Mouse (Mus musculus) erythroid progenitor cell, adult 5-6 weeks (primary cell): ENCODE results near the gene Chmp6. TPM values are rescaled to one million over a fixed set of nuclear protein-coding genes. Genes with fewer than 3 reads are reported as not detected.

Source experiments
- ATAC-seq: replicated peaks from 2 replicates; pipeline ENCODE4 v1.8.0; 2016; ENCODE audit warnings: moderate number of reproducible peaks, mild to moderate bottlenecking, moderate TSS enrichment, inconsistent platforms; ENCODE audit not compliant: poor library complexity, low FRiP score, severe bottlenecking
- total RNA-seq, 2 experiments: library from RNA; stranded (forward) in 1 of 2; stranded (reverse) in 1 of 2; fragments of 150-400 nt in 1 of 2; fragments of 186-747, 209-891 nt in 1 of 2; gene quantifications; 2 replicates each; pipeline versions ENCODE4 v1.2.3 to v1.2.4; 2015 to 2017; ENCODE audit warnings: low replicate concordance in 2 of 2

Chmp6 gene
- total RNA-seq, 2 experiments from 2014 or later, result 1.3 to 10.3 TPM

DNA sequence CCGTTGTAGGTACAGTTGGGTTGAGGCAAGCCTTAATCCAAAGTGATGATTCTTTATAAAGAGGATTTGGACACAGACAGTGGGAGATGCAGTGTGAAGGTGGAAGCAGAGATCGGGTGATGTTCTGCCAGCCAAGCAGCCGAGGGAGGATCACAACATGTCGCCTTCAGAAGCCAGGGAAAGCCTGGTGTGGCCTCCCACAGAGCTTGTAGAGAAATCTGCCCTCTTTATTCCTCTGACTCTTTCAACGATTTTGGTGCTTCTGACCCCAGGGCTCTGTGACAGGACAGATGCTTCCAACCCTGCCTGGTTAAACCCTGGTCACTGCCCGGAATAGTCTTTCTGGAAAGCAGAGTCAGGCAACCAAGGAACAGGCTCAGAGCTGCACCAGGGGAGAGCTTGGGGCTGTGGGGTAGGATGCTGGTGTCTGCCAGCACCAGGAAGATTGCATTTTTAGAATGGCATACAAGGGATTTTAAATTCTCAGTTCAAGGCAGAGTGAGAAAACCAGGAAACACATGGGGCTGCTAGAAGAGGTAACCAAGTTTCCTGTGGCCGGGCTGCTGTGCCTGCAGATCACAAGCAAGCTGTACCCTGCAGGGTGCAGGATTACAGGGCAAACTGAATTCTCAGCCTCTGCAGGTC is 6.1 kb upstream of the Chmp6 start:
- ATAC-seq, result no peak

DNA sequence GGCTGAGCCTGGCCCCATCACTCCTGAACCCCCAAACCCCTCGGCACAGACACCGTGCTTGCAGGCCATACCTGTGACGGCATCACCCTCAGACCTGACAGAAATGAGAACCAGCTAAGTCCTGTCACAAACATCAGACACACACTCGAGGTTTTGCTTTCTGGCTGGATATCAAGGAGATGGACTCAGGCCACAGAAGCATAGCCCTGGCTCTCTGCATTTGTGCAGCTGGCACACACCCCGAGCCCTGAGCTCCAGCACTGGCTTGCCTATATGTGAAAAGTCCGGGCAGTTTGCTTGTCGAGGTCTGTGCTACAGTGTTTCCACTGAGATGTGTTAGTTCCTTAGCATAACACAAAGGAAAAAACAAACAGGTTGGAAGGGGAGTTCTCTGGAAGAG is 5.5 kb upstream of the Chmp6 start:
- ATAC-seq, result no peak

DNA sequence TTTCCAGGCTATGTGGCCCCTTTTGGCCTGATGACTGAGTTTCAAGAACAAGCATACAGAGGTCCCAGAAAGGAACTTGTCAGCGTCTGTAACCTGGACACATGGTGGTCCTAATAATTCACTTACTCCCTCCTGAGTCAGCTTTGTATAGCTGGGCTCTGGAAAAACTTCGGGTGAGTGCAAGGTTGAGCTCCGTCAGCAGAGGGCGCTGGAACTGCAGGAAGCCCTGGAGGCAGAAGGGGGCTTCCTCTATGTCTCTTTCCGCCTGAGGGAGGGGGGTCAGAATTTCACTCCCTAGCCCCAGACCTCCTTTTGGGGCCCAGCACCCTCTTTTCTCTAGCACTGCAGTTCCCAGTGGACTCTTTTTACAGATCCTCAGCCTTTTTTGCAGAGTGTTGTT is 3.8 kb upstream of the Chmp6 start:
- ATAC-seq, result no peak

DNA sequence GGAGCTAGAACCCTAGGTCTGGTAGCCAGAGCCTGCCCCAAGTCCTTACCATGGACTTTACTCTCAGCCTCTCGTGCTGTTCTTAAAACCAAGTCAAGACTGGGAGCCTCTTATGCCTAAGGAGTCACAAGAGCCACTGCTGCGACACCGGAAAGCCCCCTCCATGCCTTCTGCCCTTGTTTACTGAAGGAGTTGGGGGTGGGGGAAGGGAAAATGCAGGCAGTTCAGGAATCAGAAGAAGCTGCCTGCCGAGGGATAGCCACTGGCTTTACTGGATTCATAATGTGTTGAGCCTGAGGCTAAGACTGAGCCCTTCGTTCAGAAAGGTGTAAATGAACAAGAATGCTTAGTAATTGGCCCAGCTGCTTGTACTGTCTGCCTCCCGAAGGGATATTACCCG is 396 bp upstream of the Chmp6 start:
- no peak for ATAC-seq

DNA sequence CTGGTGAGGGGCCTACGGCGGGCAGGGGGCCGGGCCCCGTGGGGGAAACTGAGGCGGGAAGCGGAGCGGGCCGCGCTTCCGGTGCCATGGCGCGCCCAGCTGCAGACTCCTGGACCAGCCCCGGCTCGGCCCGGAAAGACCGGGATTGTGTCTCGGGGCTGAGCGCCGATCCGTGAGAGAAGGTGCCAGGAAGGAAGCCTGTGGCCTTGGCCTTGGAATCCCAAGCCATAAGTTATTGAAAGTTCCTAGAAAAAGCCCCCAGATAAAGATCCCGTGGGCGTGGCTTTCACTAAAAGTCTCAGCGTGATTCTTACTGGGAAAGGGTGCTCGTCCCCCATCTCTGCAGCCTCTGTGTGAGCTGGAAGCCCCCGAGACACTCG is 684 bp downstream of the Chmp6 start:
- 0 out of 2 replicates have a peak, but pooled peaks have one; percentile 16 for ATAC-seq

DNA sequence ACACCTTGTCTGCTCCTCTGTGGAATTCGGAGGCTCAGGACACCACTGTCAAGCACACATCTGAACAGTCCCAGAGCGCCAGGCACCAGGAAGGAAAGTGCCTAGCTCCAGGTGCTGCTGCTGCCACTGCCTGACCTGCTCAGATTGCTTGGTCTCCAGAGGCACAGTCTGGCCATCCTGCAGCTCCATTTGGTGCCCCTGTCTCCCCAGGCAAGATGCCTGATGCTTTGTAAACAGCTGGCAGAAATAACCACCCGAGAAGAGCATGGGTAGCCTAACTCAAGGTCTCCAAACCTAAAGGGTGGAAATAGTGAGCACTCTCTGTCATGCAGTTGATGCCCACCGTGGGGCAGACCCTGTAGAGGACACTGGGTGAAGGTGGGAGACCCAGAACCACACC is 1.1 kb downstream of the Chmp6 start:
- no peak for ATAC-seq

DNA sequence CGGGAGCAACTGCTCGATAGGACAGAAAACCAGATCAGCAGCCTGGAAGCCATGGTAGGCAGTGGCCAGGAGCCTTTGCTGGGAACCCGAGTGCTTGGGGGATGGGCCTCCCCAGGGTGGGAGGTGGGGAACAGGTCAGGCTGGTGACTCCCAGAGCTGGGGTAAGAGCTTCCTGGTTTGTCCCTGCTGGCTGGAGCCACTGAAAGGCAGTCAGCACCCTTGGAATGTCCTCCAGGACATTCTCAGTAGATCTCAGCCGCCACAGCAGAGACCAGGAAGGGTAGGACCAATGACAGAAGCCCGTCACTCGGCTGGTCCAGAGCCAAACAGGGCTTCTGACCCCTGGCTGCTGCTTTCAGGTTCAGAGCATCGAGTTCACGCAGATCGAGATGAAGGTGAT is 2.4 kb downstream of the Chmp6 start:
- no peak for ATAC-seq

DNA sequence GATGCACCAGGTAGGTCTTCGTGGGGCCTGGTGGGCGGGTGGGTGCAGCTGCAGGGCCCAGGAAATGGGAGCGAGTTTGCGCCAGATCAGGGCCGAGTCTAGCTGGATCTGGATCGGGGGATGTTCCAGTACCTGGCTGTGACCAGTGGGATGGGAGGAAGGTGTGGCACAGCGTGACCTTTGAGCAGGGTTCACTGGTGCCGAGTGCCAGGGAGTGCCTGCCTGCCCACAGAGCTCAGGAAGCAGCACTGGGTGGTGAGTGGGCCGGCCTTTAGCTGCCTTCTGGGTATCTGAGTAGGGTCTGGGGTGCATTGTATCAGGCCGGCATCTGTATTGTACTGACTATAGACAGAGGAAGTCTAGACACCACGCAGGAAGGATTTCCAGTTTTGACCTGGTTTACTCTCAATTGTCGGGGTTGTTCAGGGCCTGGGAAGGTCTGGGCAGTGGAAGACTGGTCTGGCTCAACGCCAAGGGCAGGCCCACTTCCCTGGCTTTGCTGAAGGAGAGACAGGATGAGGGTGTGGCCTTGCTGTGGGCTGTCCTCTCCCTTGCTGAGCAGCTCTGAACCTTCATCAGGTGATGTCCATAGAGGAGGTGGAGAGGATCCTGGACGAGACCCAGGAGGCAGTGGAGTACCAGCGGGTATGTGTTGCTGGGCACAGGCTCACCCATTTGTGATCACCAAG is 3.0 kb downstream of the Chmp6 start:
- no peak for ATAC-seq

DNA sequence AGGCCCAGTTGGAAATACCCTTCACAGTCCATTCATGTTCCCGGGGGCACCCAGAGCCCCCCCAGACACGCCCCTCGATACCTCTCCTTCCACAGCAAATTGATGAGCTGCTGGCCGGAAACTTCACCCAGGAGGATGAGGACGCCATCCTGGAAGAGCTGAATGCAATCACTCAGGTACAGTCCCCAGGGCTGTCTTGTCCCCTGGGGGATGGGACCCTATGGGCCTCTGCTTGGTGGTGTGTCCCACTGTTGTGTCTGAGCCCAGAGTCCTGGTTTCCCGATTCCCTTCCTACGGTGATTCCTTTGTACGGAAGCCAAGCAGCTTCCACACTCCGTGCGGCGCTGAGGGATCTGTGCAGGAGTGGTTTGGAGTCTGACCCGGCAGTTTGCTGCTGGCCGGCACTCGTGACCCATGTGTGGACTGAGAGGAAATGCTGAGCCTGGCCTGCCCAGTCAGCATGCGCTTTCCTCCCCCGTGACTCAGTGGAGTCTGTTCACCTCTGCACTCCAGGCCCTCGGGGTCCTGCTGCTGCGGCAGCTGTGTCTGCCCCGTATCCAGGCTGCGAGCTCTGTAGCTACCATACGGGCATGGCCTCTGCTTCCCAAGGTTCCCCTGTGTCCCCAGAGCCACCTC is 3.7 kb downstream of the Chmp6 start:
- no peak for ATAC-seq

DNA sequence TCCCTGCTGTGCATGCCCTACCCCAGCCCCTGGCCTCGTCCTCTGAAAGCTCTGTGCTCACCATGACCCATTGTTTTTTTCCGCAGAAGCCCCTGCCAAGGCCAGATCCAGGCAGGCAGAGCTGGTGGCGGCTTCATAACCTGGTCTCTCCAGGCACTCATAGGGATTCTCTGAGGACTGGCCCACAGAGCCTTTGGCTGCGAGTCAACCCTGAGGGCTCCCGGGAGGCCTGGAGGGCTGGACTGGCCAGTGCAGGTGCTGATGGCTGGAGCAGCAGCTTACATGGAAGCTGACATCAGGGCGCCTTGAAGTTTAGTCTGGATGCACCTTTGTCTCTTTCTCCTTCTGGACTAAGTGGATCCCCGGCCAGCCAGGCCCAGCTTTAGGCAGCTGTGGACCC is 5.3 kb downstream of the Chmp6 start:
- no peak for ATAC-seq

DNA sequence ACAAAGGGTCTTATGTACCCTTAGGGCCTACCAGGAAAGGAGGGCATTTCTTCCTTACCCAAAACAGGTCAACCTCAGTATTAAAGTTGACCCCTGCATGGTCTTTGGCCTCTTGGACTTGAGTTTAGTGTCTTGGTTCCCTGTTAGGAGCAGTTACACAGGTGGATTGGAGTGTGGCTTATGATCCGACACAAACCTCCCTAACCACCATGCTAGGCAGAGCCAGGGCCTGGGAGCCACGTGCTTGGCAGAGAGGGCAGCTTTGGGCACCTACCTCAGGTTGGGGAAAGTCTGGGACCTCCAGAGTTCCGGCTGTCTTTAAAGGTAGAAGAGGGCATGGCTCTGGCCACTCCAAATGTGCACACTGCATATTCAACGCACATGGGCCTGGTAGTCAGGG is 6.2 kb downstream of the Chmp6 start:
- ATAC-seq, result no peak

DNA sequence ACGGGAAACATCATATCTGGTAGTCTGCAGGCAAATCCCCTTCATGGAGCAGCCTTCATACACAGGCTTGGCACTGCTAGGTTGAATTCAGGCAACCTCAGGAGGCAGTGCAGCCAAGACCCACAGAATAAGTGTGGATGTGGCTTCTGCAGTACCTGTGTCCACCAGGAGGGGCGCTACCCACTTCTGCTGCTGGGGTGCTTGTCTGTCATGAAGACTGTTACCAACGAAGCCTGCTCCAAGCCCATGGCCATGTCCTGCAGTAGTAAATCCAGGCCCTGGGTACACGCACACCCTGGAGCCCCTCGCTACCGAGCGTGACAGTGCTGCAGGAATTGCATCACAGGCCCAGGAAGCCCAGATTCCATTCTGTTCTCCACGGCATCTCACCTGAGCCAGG is 6.7 kb downstream of the Chmp6 start:
- ATAC-seq, result peak; percentile 44; the same call in 1 of the 2 replicates

DNA sequence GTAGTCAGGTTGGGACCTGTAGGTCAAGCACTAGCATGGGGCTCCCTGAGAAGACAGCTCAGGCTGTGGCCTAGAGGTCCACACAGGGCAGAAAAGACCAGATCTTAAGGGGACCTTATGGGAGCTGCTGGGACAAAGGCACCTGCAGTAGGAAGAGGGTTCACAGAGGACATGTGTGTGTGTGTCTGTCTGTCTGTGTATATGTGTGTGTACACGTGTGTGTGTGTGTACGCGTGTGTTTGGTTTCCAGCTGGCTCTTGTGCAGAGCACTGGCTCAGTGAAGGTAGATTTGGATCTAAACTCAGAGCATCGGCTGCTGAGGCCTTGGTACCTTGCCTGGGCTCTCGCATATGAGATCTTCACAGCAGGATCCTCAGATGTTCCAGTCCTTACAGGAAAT is 7.4 kb downstream of the Chmp6 start:
- ATAC-seq, result no peak

DNA sequence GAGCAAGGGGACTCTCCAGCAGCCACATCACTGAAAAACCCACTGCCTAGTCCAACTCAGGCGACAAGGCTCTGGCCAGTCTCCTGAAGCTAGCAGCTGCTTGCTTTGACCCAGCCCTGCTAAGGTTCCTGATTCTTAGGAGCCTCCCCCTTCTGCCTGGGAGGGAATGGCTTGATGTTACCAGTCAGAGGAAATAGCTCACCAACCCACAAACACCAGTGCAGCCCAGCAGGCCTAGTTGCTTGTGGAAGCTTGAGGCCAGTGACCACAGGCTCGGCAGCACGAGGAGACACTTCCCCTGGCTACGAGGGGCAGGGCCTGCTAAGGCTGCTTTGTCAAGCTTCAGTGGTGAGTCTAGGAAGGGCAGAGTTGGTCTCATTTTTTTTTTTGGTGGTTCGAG is 11.9 kb downstream of the Chmp6 start:
- no peak for ATAC-seq

DNA sequence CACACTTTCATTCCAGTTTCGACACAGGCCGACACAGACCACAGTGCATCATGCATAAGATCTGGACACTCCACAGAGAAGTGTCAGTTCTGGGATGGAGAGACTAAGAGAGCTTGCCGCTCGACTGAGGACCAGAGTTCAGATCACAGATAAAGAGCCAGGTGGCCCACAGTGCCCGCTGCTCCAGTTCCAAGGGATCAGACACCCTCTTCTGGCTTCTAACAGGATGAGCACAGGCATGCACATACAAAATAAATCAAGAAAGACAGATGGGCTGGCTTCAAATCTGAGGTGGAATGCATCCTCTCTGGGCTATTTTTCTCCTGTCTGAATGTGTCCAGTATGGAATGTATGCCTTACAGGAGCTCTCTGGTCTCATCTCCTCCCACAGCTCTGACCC is 13.5 kb downstream of the Chmp6 start:
- no peak for ATAC-seq

DNA sequence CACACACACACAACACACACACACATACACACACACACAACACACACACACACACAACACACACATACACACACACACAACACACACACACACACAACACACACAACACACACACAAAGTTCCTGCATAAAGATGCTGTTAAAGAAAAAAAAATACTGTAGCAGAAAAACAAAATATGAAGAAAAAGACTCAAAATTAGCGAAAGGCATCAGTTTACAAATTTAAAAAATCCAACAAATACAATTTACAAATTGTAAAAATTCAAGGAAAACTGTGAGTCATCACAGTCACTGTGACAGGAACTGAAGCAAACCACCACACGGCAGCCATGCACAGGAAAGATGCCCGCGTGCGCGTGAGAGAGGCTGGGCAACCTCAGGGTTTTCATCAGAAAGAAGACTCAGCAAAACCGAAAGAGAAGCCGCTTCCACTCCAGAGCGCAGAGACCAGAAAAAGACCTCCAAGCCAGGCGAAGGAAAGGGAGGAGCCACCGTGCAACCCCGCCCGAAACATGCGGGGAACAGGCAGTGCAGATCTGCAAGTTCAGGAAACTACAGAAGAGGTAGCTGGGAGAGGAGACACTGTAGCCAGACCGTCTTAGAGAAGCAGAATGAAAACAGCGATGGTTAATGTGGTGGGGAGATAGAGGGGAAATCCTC is 14.9 kb downstream of the Chmp6 start:
- ATAC-seq, result no peak

DNA sequence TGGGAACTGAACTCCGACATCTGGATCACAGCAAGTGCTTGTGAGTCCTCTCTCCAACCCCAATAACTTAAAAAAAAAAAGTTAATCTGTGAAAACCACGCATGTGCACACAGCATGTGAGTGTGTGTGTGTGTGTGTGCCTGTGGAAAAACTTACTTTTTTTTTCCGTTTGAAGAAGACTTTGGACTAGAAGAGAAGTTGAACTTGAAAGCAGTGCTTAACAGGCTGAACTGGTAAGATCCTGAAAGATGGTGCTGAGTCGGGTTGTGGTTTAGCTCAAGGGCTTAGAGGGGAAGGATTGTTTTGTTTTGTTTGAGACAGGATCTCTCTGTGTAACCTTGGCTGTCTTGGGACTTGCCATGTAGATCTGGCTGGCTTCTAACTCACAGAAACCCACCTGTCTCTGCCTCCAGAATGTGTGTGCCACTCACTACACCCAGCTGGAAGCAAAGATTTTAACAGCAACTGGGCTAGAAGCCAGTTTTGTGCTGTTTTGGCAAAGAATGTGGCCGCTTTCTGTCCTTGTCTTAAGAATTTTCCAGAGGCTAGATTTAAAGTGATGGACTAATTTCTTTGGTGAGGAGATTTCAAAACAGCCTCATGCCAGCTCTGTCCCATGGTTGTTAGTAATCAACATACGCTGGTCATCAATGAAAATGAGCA is 16.5 kb downstream of the Chmp6 start:
- no peak for ATAC-seq

DNA sequence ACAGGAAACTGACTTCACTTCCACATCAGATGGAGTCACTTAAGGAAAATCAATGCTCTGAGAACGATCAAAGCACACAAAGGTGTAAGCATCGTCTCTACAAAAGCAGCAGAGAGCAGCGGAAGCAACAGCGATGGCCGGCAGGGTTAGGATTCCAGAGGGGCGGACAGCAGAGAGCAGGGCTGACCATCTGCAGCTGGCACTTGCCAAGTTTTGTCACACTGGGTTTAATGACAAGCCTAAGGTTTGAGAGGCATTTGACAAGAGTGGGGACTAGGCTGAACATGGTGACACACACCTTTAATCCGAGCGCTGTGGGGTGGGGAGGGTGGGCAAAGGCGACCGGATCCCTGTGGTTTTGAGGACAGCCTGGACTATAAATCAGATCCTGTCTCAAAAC is 18.6 kb downstream of the Chmp6 start:
- ATAC-seq, result no peak

DNA sequence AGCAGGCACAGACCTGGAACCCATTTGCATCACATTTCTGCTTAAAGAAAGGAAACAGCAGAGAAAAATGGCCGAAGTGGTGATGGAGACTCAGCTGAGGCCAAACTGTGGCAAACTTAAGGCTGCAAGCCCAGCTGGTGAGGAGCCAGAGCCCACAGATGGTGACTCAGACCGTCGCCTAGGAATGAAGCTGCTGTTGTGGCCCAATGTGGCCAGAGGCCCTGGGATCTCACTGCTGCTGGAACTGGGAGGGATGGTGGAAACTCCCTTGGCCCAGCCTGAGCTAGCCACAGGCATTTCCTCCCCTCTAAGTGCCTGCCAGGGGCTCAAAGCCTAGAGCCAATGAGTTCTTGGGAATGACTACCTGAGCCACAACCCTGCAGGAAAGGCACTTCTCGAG is 19.9 kb downstream of the Chmp6 start:
- no peak for ATAC-seq

DNA sequence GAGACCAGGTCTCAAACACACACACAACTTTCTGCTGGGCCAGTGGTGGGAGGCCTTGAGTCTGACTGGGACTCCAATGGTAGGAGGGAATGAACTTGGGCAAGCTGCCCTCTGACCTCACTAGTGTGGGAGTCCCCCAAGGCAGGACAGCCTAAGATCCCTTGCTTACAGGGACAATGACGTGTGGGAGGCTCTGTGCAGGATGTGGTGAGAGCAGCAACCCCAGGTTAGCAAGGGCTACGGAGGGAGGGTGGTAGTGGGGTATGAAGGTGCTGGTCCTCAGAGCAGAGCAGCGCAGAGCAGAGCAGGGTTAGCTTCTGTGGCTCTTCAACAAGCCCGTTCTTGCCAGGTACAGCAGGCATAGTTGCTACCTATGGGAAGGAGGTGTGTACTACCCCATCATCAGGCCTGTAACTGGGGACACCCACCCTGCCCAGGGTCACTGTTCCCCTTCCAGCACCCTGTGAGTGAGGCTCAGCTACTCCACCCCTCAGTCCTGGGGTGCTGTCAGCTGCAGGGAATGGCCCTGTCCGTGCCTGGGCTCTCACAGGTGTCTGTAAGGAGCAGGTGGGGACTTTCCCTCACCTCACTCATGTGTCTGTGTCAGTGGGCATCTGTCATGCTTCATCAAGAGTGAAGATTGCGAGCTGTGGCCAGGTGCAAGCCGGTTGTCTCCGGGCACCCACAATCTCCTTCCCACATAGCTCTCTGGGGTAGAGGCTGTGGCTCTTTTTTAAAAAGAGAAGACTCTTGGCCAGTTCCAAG is 20.8 kb downstream of the Chmp6 start:
- ATAC-seq, result no peak
